7 mouse cellular contexts compared by ENCODE assay signal in the genomic region with DNA sequence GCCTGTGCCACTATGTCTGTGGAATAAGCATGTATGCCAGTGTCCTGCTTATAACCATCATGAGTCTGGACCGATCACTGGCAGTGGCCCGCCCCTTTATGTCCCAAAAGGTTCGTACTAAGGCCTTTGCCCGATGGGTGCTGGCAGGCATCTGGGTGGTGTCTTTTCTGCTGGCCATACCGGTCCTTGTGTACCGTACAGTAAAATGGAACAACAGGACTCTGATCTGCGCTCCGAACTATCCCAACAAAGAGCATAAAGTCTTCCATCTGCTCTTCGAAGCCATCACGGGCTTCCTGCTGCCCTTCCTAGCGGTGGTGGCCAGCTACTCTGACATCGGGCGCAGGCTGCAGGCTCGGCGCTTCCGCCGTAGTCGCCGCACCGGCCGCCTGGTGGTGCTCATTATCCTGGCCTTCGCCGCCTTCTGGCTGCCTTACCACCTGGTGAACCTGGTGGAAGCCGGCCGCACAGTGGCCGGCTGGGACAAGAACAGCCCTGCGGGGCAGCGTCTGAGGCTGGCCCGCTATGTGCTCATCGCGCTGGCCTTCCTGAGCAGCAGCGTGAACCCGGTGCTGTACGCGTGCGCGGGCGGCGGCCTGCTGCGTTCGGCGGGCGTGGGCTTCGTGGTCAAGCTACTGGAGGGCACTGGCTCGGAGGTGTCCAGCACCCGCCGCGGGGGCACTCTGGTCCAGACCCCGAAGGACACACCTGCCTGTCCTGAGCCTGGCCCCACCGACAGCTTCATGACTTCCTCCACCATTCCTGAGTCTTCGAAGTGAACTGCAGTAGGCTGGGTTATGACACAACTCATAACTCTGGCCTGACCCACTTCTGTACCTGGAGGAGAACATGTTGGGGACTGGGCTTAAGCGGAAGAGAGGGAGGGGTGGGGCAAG. TPM values are rescaled to one million over a fixed set of nuclear protein-coding genes. Genes with fewer than 3 reads are reported as not detected.
DNase-seq lines count a peak whose midpoint lies in the region; ATAC-seq and TF ChIP-seq lines count a peak whose summit lies in the region.

No protein-coding gene starts in this region.

- peaks cover 3% of the 10 kb centered on the region for H3K4me1 ChIP-seq in ES-Bruce4 (ENCODE audit: control insufficient read depth, insufficient read depth, low read length)
- H3K4me1 ChIP-seq in embryonic facial prominence, embryonic 11.5 days (ENCODE audit: control insufficient read depth, insufficient read depth, low read length) = no peaks in the 10 kb centered on the region

- no peaks in the 10 kb centered on the region for H3K36me3 ChIP-seq in ES-Bruce4 (ENCODE audit: control insufficient read depth, insufficient read depth, low read length, poor library complexity, severe bottlenecking)
- H3K36me3 ChIP-seq in embryonic facial prominence, embryonic 11.5 days (replicated peaks; ENCODE audit: control insufficient read depth, insufficient read depth, low read depth, low read length) = no peaks in the 10 kb centered on the region
- H3K36me3 ChIP-seq in splenic B cell, adult 2 months (ENCODE audit: control insufficient read depth, insufficient read depth, low read length, poor library complexity, severe bottlenecking) = no peaks in the 10 kb centered on the region

- peak overlapping the region; percentile 37 for H3K4me3 ChIP-seq in ES-Bruce4 (ENCODE audit: low read depth, low read length)
- peak overlapping the region; percentile 27 for H3K4me3 ChIP-seq in embryonic facial prominence, embryonic 11.5 days (ENCODE audit: low read depth, low read length)

- H3K27me3 ChIP-seq in ES-Bruce4 (ENCODE audit: control insufficient read depth, insufficient read depth, low read length, poor library complexity, severe bottlenecking) = no peaks in the 10 kb centered on the region
- peaks cover 12% of the 10 kb centered on the region for H3K27me3 ChIP-seq in embryonic facial prominence, embryonic 11.5 days (ENCODE audit: control insufficient read depth, insufficient read depth, low read length)
- no peaks in the 10 kb centered on the region for H3K27me3 ChIP-seq in splenic B cell, adult 2 months (ENCODE audit: control insufficient read depth, insufficient read depth, low read length, poor library complexity, severe bottlenecking)

- peak; percentile 32; the same call in 1 of the 2 replicates for ATAC-seq in embryonic facial prominence, embryonic 11.5 days (replicated peaks; ENCODE audit: insufficient number of reproducible peaks, low FRiP score, low TSS enrichment, low read depth)

- peak; percentile 43 for TF ChIP-seq CTCF in ES-Bruce4 (IDR thresholded peaks at IDR 0.05; ENCODE audit: low read depth, low read length)

- H3K27ac ChIP-seq in ES-Bruce4 (ENCODE audit: insufficient read depth, low read length) = no peak overlapping the region
- no peak overlapping the region for H3K27ac ChIP-seq in embryonic facial prominence, embryonic 11.5 days (replicated peaks; ENCODE audit: low read depth, low read length)

- H3K9me3 ChIP-seq in ES-Bruce4 (replicated peaks; ENCODE audit: control insufficient read depth, insufficient read depth, low read length, poor library complexity, severe bottlenecking) = no peaks in the 10 kb centered on the region
- H3K9me3 ChIP-seq in embryonic facial prominence, embryonic 11.5 days (replicated peaks; ENCODE audit: control insufficient read depth, low read length) = no peaks in the 10 kb centered on the region

- DNase-seq in adrenal gland, adult 2 months = peak; percentile 74
- DNase-seq in embryonic facial prominence, embryonic 11.5 days (ENCODE audit: low spot score) = peak; percentile 72
- DNase-seq in heart, postnatal 10 days = peak; percentile 62 to 75
- peak; percentile 84 for DNase-seq in kidney, postnatal 14 days
- DNase-seq in lung, postnatal 4 days = peak; percentile 79 to 81
- peak; percentile 51 for DNase-seq in splenic B cell, adult 2 months (ENCODE audit: low read depth, low spot score)

- intact Hi-C loops in heart, postnatal 10 days (cut with DNase I) = no loop called here

- no peak for TF ChIP-seq EP300 in ES-Bruce4 (IDR thresholded peaks at IDR 0.05; ENCODE audit: insufficient read depth, low read depth, low read length)

- WGBS in embryonic facial prominence, embryonic 11.5 days = 13% methylated on average over 52 of the region's 52 CpGs

- peak overlapping the region; percentile 69 for H3K4me2 ChIP-seq in embryonic facial prominence, embryonic 11.5 days (ENCODE audit: low read depth, low read length)

- H3K9ac ChIP-seq in ES-Bruce4 (ENCODE audit: low read depth, poor library complexity, severe bottlenecking) = 0 out of 2 replicates have a peak overlapping the region, but pooled peaks have one; percentile 3
- H3K9ac ChIP-seq in embryonic facial prominence, embryonic 11.5 days (replicated peaks; ENCODE audit: low read length) = peak overlapping the region; percentile 56

- no peak for TF ChIP-seq POLR2A in ES-Bruce4 (IDR thresholded peaks at IDR 0.05; ENCODE audit: insufficient read depth, low read length)

RNA-seq across cellular contexts. Expression of a gene that starts 2.0 kb away (rescaled TPM):
- polyA plus RNA-seq in ES-Bruce4 (2011; ENCODE audit: insufficient read depth, insufficient read length, low read depth, missing spikeins) = 2.6 and 3.0 TPM in 2 replicates
- under 1 TPM in 1 of 2 experiments, not detected in 1; 0.76 TPM for total RNA-seq in adrenal gland, adult 2 months (2021)
- 1.4 and 1.7 TPM in 2 replicates for polyA plus RNA-seq in adrenal gland, adult 2 months (2012; rRNA removed)
- polyA plus RNA-seq in embryonic facial prominence, embryonic 11.5 days (2014; fragmentation: Nextera tagmentation; extraction: Ambion mirVana) = not detected in 2 replicates
- total RNA-seq in heart, postnatal 10 days (2021) = under 1 TPM; 0.67 to 0.74 TPM

RNA-seq across cellular contexts. Expression of a gene that starts 6.5 kb away (rescaled TPM):
- 5.3 and 6.8 TPM in 2 replicates for polyA plus RNA-seq in ES-Bruce4 (2011; ENCODE audit: insufficient read depth, insufficient read length, low read depth, missing spikeins)
- total RNA-seq in adrenal gland, adult 2 months (2021) = under 1 TPM in 1 of 2 experiments, not detected in 1; 0.14 TPM
- polyA plus RNA-seq in adrenal gland, adult 2 months (2012; rRNA removed) = 0.39 TPM in 1 of 2 replicates, not detected in the other
- 0.31 and 0.34 TPM in 2 replicates for polyA plus RNA-seq in embryonic facial prominence, embryonic 11.5 days (2014; fragmentation: Nextera tagmentation; extraction: Ambion mirVana)
- total RNA-seq in heart, postnatal 10 days (2021) = under 1 TPM in 1 of 2 experiments, not detected in 1; 0.10 TPM

RNA-seq across cellular contexts. Expression of a gene that starts 9.5 kb away (rescaled TPM):
- polyA plus RNA-seq in ES-Bruce4 (2011; ENCODE audit: insufficient read depth, insufficient read length, low read depth, missing spikeins) = not detected in 2 replicates
- total RNA-seq in adrenal gland, adult 2 months (2021) = 1 to 10 TPM; 1.2 to 1.7 TPM
- 0.70 and 0.74 TPM in 2 replicates for polyA plus RNA-seq in adrenal gland, adult 2 months (2012; rRNA removed)
- polyA plus RNA-seq in embryonic facial prominence, embryonic 11.5 days (2014; fragmentation: Nextera tagmentation; extraction: Ambion mirVana) = 0.18 and 0.35 TPM in 2 replicates
- 1 to 10 TPM; 1.1 to 1.2 TPM for total RNA-seq in heart, postnatal 10 days (2021)

RNA-seq across cellular contexts. Expression of a gene that starts 16.1 kb away (rescaled TPM):
- polyA plus RNA-seq in ES-Bruce4 (2011; ENCODE audit: insufficient read depth, insufficient read length, low read depth, missing spikeins) = 0.30 and 1.2 TPM in 2 replicates
- 10 to 100 TPM in 1 of 2 experiments, 1 to 10 TPM in 1; 9.8 to 12.5 TPM for total RNA-seq in adrenal gland, adult 2 months (2021)
- 17.1 and 21.0 TPM in 2 replicates for polyA plus RNA-seq in adrenal gland, adult 2 months (2012; rRNA removed)
- 10.6 and 13.0 TPM in 2 replicates for polyA plus RNA-seq in embryonic facial prominence, embryonic 11.5 days (2014; fragmentation: Nextera tagmentation; extraction: Ambion mirVana)
- total RNA-seq in heart, postnatal 10 days (2021) = 10 to 100 TPM; 21.1 to 21.9 TPM

RNA-seq across cellular contexts. Expression of a gene that starts 20.9 kb away (rescaled TPM):
- 11.0 and 16.4 TPM in 2 replicates for polyA plus RNA-seq in ES-Bruce4 (2011; ENCODE audit: insufficient read depth, insufficient read length, low read depth, missing spikeins)
- 1 to 10 TPM; 3.3 to 3.7 TPM for total RNA-seq in adrenal gland, adult 2 months (2021)
- 6.2 and 6.4 TPM in 2 replicates for polyA plus RNA-seq in adrenal gland, adult 2 months (2012; rRNA removed)
- polyA plus RNA-seq in embryonic facial prominence, embryonic 11.5 days (2014; fragmentation: Nextera tagmentation; extraction: Ambion mirVana) = 33.7 and 38.8 TPM in 2 replicates
- total RNA-seq in heart, postnatal 10 days (2021) = 1 to 10 TPM; 6.6 to 9.7 TPM
